Mouse (Mus musculus) liver, adult 2 months (tissue): Measurements from ENCODE around the gene Recql5. TPM values are rescaled to one million over a fixed set of nuclear protein-coding genes. Genes with fewer than 3 reads are reported as not detected.
A peak's percentile ranks its signal among the peaks of the same experiment; 100 is the strongest.

ENCODE experiments used
- DNase-seq: peaks from one replicate; pipeline ENCODE4 v3.0.0-alpha.2; 2011; ENCODE audit warnings: low read depth, low spot score; ENCODE audit errors: extremely low read depth
- H3K27ac ChIP-seq: fragments of 200-500 bp; replicated peaks from 2 replicates; pipeline ENCODE4 v1.5.1; 2012; ENCODE audit warnings: low read depth, mild to moderate bottlenecking, control low read depth, inconsistent platforms, low read length; ENCODE audit not compliant: insufficient read depth
- H3K27me3 ChIP-seq: fragments of 200-500 bp; 2 replicates; pipeline ENCODE4 v1.6.1; 2012; ENCODE audit warnings: mild to moderate bottlenecking, moderate library complexity, low read length, inconsistent platforms; ENCODE audit not compliant: control insufficient read depth, insufficient read depth
- H3K36me3 ChIP-seq: fragments of 200-500 bp; 2 replicates; pipeline ENCODE4 v1.6.1; 2012; ENCODE audit warnings: low read length, inconsistent platforms; ENCODE audit not compliant: control insufficient read depth, insufficient read depth
- H3K4me1 ChIP-seq: fragments of 200-500 bp; 2 replicates; pipeline ENCODE4 v1.6.1; 2011; ENCODE audit warnings: low read length; ENCODE audit not compliant: control insufficient read depth, insufficient read depth
- H3K4me3 ChIP-seq: fragments of 200-500 bp; 2 replicates; pipeline ENCODE4 v1.5.1; 2011; ENCODE audit warnings: low read depth, mild to moderate bottlenecking, control low read depth, low read length, moderate library complexity; ENCODE audit not compliant: insufficient read depth
- H3K79me2 ChIP-seq: fragments of 200-500 bp; 2 replicates; pipeline ENCODE4 v1.6.1; 2012; ENCODE audit warnings: inconsistent platforms, mild to moderate bottlenecking, low read length, moderate library complexity; ENCODE audit not compliant: control insufficient read depth, insufficient read depth
- H3K9ac ChIP-seq: fragments of 200-500 bp; 2 replicates; pipeline ENCODE4 v1.6.1; 2012; ENCODE audit warnings: low read depth, mild to moderate bottlenecking, control low read depth, inconsistent platforms, low read length
- CTCF ChIP-seq: fragments of 200-500 bp; IDR thresholded peaks from 2 replicates; pipeline ENCODE4 v1.5.1; 2011; ENCODE audit warnings: low read depth, low read length, control low read depth
- POLR2A ChIP-seq: fragments of 200-500 bp; IDR thresholded peaks from 2 replicates; pipeline ENCODE4 v1.6.1; 2011; ENCODE audit warnings: low read length, control low read depth; ENCODE audit not compliant: insufficient read depth; ENCODE audit errors: extremely low read depth
- WGBS: fragments of 180-500 bp; shearing (Covaris S2); methylation state at CpG from one replicate; pipeline ENCODE4 v1.1.7; 2018; 5-methylcytosine and 5-hydroxymethylcytosine counted together
- polyA plus RNA-seq: library from polyadenylated mRNA; depleted of rRNA; stranded (reverse); fragments of >200 nt; gene quantifications from 2 replicates; pipeline ENCODE4 v1.2.3, GENCODE M21; 2012
- total RNA-seq: library from RNA; depleted of rRNA; stranded (reverse); fragments of >200 nt; gene quantifications from 2 replicates; pipeline ENCODE4 v1.2.3, GENCODE M21; 2014

Recql5 gene
- total and polyA plus RNA-seq, 2 experiments, result 8.2 to 12.3 TPM

DNA sequence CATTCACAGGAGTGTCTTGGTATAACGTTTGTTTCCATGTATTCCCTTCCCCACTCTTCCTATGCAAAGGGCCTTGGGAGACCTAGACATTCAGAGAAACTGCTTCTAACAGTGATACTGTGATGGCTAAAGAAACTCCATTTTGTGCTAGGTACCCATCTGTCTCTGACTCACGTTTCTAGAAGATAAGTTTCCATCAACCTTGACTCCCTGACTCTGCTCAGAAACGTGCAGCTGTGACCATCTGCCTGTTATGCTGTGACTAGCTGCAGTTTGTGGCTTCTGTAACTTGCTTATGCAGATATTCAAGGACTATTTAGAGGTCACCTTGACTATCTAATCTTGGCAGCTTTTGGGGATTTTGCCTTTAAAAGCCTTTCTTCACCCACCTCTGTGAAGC is 2.0 kb downstream of the Recql5 start:
- no peak for TF ChIP-seq POLR2A
- TF ChIP-seq CTCF, result no peak
- Histone ChIP-seq H3K9ac (no peak overlapping the region), H3K79me2 (peaks cover 7% of the 10 kb centered on the region; the same call in 1 of the 2 replicates), H3K27me3 (no peaks in the 10 kb centered on the region), H3K36me3 (peaks cover 12% of the 10 kb centered on the region; the same call in 1 of the 2 replicates), H3K4me1 (peaks cover 4% of the 10 kb centered on the region), H3K4me3 (no peak overlapping the region), H3K27ac (no peak overlapping the region)
- 69% methylated on average over 3 of the region's 3 CpGs for WGBS
- DNase-seq, result no peak

DNA sequence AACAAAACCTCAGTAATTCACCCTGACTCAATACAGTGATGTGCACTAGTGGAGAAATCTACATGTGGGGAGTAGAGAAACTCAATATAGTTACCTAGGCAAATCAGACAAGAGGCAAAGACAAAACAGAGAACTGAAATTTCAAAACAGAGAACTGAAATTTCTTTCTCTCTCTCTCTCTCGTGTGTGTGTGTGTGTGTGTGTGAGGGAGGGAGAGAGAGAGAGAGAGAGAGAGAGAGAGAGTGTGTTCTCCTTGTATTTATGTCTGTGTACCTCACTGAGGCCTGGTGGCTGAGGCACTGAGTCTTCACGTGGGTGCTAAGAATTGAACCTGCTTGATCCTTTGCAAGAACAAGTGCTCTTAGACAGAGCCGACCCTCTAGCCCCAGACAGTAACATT is 3.5 kb downstream of the Recql5 start:
- Histone ChIP-seq H3K27me3 (no peaks in the 10 kb centered on the region), H3K4me3 (no peak overlapping the region), H3K4me1 (peaks cover 4% of the 10 kb centered on the region), H3K79me2 (peaks cover 7% of the 10 kb centered on the region; the same call in 1 of the 2 replicates), H3K27ac (no peak overlapping the region), H3K36me3 (peaks cover 9% of the 10 kb centered on the region; the same call in 1 of the 2 replicates), H3K9ac (no peak overlapping the region)
- no peak for DNase-seq
- TF ChIP-seq CTCF (no peak), POLR2A (no peak)
- 65% methylated on average over 3 of the region's 3 CpGs for WGBS

DNA sequence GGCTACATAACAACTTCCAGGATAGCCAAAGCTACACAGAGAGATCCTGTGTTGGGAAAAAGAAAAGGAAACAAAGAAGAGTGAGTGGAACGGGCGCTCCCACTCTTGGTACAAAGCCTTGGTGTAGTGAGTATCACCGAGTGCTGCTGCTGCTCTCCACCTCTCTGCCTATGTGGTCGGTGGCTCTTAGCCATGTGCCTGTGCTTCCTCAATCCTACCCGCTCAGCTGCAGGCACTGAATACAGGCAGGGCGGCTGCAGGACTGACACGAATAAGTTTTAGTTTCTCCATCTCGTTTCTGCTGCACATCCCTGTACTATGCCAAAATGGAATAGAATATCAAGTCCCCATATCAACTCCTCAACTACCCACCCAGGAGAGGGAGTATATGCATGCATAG is 4.2 kb downstream of the Recql5 start:
- peaks cover 13% of the 10 kb centered on the region; the same call in 1 of the 2 replicates for H3K36me3 ChIP-seq
- H3K27ac ChIP-seq, result no peak overlapping the region
- H3K79me2 ChIP-seq, result peaks cover 7% of the 10 kb centered on the region; the same call in 1 of the 2 replicates
- no peaks in the 10 kb centered on the region for H3K27me3 ChIP-seq
- no peak for TF ChIP-seq CTCF
- H3K9ac ChIP-seq, result no peak overlapping the region
- WGBS, result 89% methylated on average over 8 of the region's 8 CpGs
- peaks cover 4% of the 10 kb centered on the region for H3K4me1 ChIP-seq
- no peak for DNase-seq
- H3K4me3 ChIP-seq, result no peak overlapping the region

DNA sequence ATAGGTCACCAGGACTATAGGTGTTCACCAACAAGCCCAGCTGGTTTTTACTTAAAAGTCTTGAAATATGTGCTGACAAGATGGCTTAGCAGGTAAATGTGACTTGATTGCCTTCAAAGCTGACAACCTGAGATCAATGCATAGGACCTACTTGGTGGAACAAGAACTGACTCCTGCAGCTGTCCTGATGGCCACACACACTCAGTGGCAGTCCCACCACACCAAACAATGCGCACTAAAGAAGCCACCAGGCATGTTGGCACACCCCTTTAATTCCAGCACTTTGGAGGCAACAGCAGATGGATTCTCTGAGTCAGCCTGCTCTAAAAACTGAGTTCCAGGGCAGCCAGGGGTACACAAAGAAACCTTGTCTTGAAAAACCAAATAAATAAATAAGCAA is 11.3 kb downstream of the Recql5 start:
- 100% methylated on average over 1 of the region's 1 CpGs for WGBS
- H3K9ac ChIP-seq, result no peak overlapping the region
- no peak overlapping the region for H3K4me3 ChIP-seq
- TF ChIP-seq POLR2A, result no peak
- no peak for TF ChIP-seq CTCF
- no peaks in the 10 kb centered on the region for H3K79me2 ChIP-seq
- no peak for DNase-seq
- peaks cover 17% of the 10 kb centered on the region; the same call in 1 of the 2 replicates for H3K36me3 ChIP-seq
- no peak overlapping the region for H3K27ac ChIP-seq
- H3K4me1 ChIP-seq, result no peaks in the 10 kb centered on the region
- H3K27me3 ChIP-seq, result no peaks in the 10 kb centered on the region

DNA sequence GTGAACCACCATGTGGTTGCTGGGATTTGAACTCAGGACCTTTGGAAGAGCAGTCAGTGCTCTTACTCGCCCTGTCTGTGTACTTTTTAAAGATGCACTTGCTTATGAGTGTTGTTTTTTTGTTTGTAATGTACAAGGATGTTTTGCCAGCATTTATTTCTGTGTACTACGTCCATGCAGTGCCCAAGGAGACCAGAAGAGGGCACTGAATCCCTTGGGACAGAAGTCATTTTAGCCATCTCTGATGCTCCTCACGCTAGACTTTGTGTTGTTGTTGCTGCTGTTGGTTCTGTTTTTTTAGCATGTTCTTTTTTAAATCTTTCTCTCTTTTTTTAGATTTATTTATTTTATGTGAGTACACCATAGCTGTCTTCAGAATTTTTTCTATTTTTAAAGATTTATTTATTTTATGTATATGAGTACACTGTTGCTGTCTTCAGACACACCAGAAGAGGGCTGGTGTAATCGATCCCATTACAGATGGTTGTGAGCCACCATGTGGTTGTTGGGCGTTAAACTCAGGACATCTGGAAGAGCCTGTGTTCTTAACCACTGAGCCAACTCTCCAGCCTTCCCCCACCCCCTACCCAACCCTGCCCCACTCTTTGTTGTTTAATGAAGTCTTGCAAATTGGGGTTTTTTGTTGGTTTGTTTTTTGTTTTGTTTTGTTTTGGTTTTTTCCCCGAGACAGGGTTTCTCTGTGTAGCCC is 13.0 kb downstream of the Recql5 start:
- H3K4me1 ChIP-seq, result no peaks in the 10 kb centered on the region

DNA sequence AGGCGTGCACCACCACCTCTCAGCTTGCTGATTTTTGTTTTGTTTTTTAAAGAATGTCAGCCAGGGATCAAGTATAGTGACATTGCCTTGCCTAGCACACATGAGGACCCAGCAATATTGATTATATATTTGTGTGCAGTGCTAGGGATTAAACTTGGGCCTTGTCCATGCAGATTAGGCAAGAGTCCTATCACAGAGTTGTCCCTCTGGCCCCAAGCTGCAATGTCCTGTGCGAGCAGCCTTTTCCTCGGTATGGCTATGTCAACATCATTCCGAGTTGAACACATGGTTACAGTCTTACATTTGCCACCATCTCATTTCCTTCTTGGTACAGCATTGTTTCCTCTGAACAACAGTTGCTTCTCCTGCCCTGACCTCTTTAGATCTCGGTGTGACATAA is 14.2 kb downstream of the Recql5 start:
- Histone ChIP-seq H3K4me1 (no peaks in the 10 kb centered on the region), H3K36me3 (peaks cover 15% of the 10 kb centered on the region; the same call in 1 of the 2 replicates), H3K79me2 (no peaks in the 10 kb centered on the region), H3K27me3 (no peaks in the 10 kb centered on the region), H3K9ac (no peak overlapping the region), H3K4me3 (no peak overlapping the region), H3K27ac (peak overlapping the region; percentile 14; the same call in 1 of the 2 replicates)
- TF ChIP-seq CTCF (no peak), POLR2A (no peak)
- peak; percentile 87 for DNase-seq
- WGBS, result 24% methylated on average over 5 of the region's 5 CpGs

More for the DNA sequence above, 13.0 kb downstream of the Recql5 start:
- peak; percentile 53 for DNase-seq
- H3K9ac ChIP-seq, result no peak overlapping the region
- WGBS, result 45% methylated on average over 6 of the region's 6 CpGs
- no peak overlapping the region for H3K27ac ChIP-seq
- no peaks in the 10 kb centered on the region for H3K79me2 ChIP-seq
- H3K36me3 ChIP-seq, result peaks cover 19% of the 10 kb centered on the region; the same call in 1 of the 2 replicates
- TF ChIP-seq CTCF, result peak; percentile 43; the same call in 1 of the 2 replicates
- no peak for TF ChIP-seq POLR2A
- no peak overlapping the region for H3K4me3 ChIP-seq
- no peaks in the 10 kb centered on the region for H3K27me3 ChIP-seq
